18 mouse cellular contexts compared by ENCODE assay signal in the genomic region with DNA sequence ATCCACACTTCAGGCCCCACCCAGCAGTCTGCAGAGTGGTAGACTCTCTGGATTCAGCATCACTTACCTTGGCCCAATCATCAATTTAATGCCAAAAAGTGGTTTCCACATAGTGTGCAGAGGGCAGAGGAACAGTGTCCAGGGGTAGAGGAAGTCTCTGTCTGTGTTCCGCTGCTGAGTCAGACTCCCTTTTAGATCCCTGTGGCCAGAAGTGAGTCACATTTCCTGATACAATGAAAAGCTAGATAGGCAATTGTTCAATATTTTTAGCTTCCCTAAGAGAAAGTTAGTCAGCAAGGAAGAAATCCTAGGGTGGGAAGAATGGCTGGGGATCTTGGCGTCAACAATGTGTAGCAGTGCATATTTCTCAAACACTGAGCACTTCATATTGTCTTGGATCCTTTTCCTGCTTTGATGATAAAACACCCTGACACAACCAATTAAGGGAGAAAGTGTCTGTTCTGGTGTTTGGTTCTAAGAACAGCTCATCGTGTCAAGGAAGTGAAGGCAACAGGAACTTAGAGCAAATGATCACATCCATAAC.
DNase-seq lines count a peak whose midpoint lies in the region; ATAC-seq and TF ChIP-seq lines count a peak whose summit lies in the region.
"Had no signal": no experiment of that assay in that cellular context is flagged by ENCODE, and none has a peak within 500 bp of the region (broad histone marks: within the 10 kb centered on the region; RNA-seq: fewer than 3 reads in every experiment).

No protein-coding gene starts in this region.

- WGBS in heart, embryonic 10.5 days, result 56% methylated on average over 3 of the region's 3 CpGs
- 56% methylated on average over 3 of the region's 3 CpGs for WGBS in lung, postnatal 0 days
- 44% methylated on average over 3 of the region's 3 CpGs for WGBS in macrophage (ENCODE audit: missing documents)

- no peak overlapping the region for H3K4me3 ChIP-seq in heart, embryonic 10.5 days
- no peak overlapping the region for H3K4me3 ChIP-seq in lung, postnatal 0 days (ENCODE audit: low read depth, low read length)
- H3K4me3 ChIP-seq in macrophage (ENCODE audit: inconsistent target), result no peak overlapping the region
- H3K4me3 ChIP-seq: erythroblast, embryonic 14.5 days; heart, adult 2 months; hindbrain, embryonic 13.5 days; intestine, embryonic 15.5 days; midbrain, embryonic 12.5 days had no signal

- peak; percentile 11 to 21 for DNase-seq in heart, adult 9 months (ENCODE audit: low spot score in 2 of 2)
- no peak for DNase-seq in heart, embryonic 10.5 days (ENCODE audit: low spot score)
- DNase-seq in lung, postnatal 0 days (ENCODE audit: low spot score), result peak; percentile 15
- DNase-seq in lung, postnatal 36 days, result no peak
- DNase-seq in cerebellum, postnatal 4 days (ENCODE audit: low spot score in 2 of 2), result no peak
- no peak for DNase-seq in kidney, adult 18-20 months
- DNase-seq: cerebellum, adult 11-12 months; lung, postnatal 10 days; right cerebral cortex, postnatal 25 days; thymus, postnatal 14 days had no signal

- H3K36me3 ChIP-seq in heart, embryonic 10.5 days, result no peaks in the 10 kb centered on the region
- H3K36me3 ChIP-seq in lung, postnatal 0 days (ENCODE audit: insufficient read depth, low read length), result no peaks in the 10 kb centered on the region
- H3K36me3 ChIP-seq in macrophage (ENCODE audit: inconsistent target), result no peaks in the 10 kb centered on the region
- H3K36me3 ChIP-seq: hindbrain, embryonic 13.5 days; intestine, embryonic 15.5 days; midbrain, embryonic 12.5 days had no signal

- H3K4me1 ChIP-seq in heart, embryonic 10.5 days, result no peaks in the 10 kb centered on the region
- H3K4me1 ChIP-seq in lung, postnatal 0 days (ENCODE audit: insufficient read depth, low read depth, low read length), result no peaks in the 10 kb centered on the region
- H3K4me1 ChIP-seq: hindbrain, embryonic 13.5 days; intestine, embryonic 15.5 days; midbrain, embryonic 12.5 days had no signal

- no peak overlapping the region for H3K9ac ChIP-seq in lung, postnatal 0 days (replicated peaks; ENCODE audit: low read depth)
- H3K9ac ChIP-seq: hindbrain, embryonic 13.5 days; intestine, embryonic 15.5 days; midbrain, embryonic 12.5 days had no signal

- H3K4me2 ChIP-seq in lung, postnatal 0 days (replicated peaks; ENCODE audit: low read depth, low read length), result no peak overlapping the region
- H3K4me2 ChIP-seq: hindbrain, embryonic 13.5 days; intestine, embryonic 15.5 days; midbrain, embryonic 12.5 days had no signal

- no peaks in the 10 kb centered on the region for H3K79me2 ChIP-seq in macrophage (ENCODE audit: inconsistent target)

- no peak for ATAC-seq in lung, postnatal 0 days
- ATAC-seq in hematopoietic stem cell, adult 5-6 weeks (replicated peaks in 1 of 2; ENCODE audit: insufficient read depth in 1 of 2, low FRiP score in 2 of 2, low TSS enrichment in 1 of 2, low read depth in 1 of 2, poor library complexity in 2 of 2, severe bottlenecking in 2 of 2), result peak; percentile 42; a peak in 2 of 4 replicates
- ATAC-seq: forebrain, embryonic 14.5 days; intestine, embryonic 15.5 days had no signal

- no peak for TF ChIP-seq CTCF in lung, postnatal 0 days (IDR thresholded peaks at IDR 0.05)

- no peak overlapping the region for H3K27ac ChIP-seq in heart, embryonic 10.5 days
- no peak overlapping the region for H3K27ac ChIP-seq in lung, postnatal 0 days (ENCODE audit: low read length)
- H3K27ac ChIP-seq in macrophage, result peak overlapping the region; percentile 71
- H3K27ac ChIP-seq: heart, adult 2 months; hindbrain, embryonic 13.5 days; intestine, embryonic 15.5 days; midbrain, embryonic 12.5 days had no signal

- TF ChIP-seq EP300 in lung, postnatal 0 days (IDR thresholded peaks at IDR 0.05), result no peak

- no peaks in the 10 kb centered on the region for H3K27me3 ChIP-seq in heart, embryonic 10.5 days (ENCODE audit: insufficient read depth, poor library complexity, severe bottlenecking)
- no peaks in the 10 kb centered on the region for H3K27me3 ChIP-seq in lung, postnatal 0 days (replicated peaks; ENCODE audit: insufficient read depth, low read length)
- H3K27me3 ChIP-seq: hindbrain, embryonic 13.5 days; intestine, embryonic 15.5 days; midbrain, embryonic 12.5 days had no signal

- H3K9me3 ChIP-seq in heart, embryonic 10.5 days, result no peaks in the 10 kb centered on the region
- H3K9me3 ChIP-seq in lung, postnatal 0 days (ENCODE audit: low read length), result no peaks in the 10 kb centered on the region
- H3K9me3 ChIP-seq: hindbrain, embryonic 13.5 days; intestine, embryonic 15.5 days; midbrain, embryonic 12.5 days had no signal

Comparison
In these comparisons a context has a peak if more than half of its experiments do, and no peak if none do; other contexts are left out.
1. DNase-seq: peak in heart, adult 9 months (2 of 2) and lung, postnatal 0 days (single experiment); none in heart, embryonic 10.5 days (single experiment), lung, postnatal 36 days (single experiment), cerebellum, postnatal 4 days (0 of 2) and kidney, adult 18-20 months (single experiment).